Mouse (Mus musculus): ENCODE measurements around the gene Prlh. TPM values are rescaled to one million over a fixed set of nuclear protein-coding genes. Genes with fewer than 3 reads are reported as not detected.

The Prlh gene
- polyA plus RNA-seq, 2 experiments: not detected

DNA sequence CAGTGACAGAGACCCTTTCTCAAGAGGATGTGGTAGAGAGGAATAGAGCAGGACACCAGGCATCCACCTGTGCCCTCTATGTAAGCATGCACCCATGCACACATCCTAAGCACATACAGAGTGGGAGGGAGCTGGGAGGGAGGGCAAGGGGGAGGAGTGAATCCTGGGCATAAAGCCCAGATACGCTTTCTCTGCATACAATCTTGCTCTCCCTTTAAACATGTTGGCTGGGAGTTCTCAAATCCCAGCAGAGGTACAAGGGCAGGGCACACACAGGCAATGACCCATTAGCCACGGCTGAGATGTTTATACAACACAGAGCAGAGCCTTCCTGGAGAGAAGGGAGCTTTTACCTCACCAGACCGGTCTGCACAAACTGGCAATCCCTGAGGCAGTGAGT, 10.1 kb downstream of the Prlh start:
- ATAC-seq (ENCODE audit: insufficient read depth): no peak
- Histone ChIP-seq H3K36me3 (replicated peaks; ENCODE audit: control insufficient read depth, insufficient read depth, low read depth) (no peaks in the 10 kb centered on the region), H3K27me3 (ENCODE audit: control insufficient read depth, insufficient read depth, low read length) (no peaks in the 10 kb centered on the region), H3K9ac (replicated peaks) (no peak overlapping the region), H3K9me3 (ENCODE audit: control insufficient read depth, low read length) (no peaks in the 10 kb centered on the region), H3K4me1 (replicated peaks; ENCODE audit: control insufficient read depth in 2 of 2, insufficient read depth in 2 of 2, low read length in 1 of 2) (0 out of 4 replicates have a peak, but pooled peaks cover 0 to 3% of the 10 kb centered on the region in 2 experiments), H3K27ac (no peak overlapping the region), H3K4me3 (ENCODE audit: insufficient read depth in 1 of 2, low read depth in 2 of 2, low read length in 2 of 2) (no peak overlapping the region), H3K4me2 (ENCODE audit: low read depth) (no peak overlapping the region)
- 39% methylated on average over 3 of the region's 3 CpGs for WGBS (ENCODE audit: insufficient replicate concordance)
- TF ChIP-seq EP300 (IDR thresholded peaks at IDR 0.05; ENCODE audit: low read depth) (no peak), CTCF (IDR thresholded peaks at IDR 0.05; ENCODE audit: low read depth) (no peak)
- DNase-seq (ENCODE audit: low read depth in 3 of 3, low spot score in 3 of 3): no peak

- Histone ChIP-seq H3K27ac (no peak overlapping the region), H3K4me2 (ENCODE audit: low read depth) (no peak overlapping the region), H3K9me3 (ENCODE audit: control insufficient read depth, low read length) (no peaks in the 10 kb centered on the region), H3K4me1 (replicated peaks; ENCODE audit: control insufficient read depth in 2 of 2, insufficient read depth in 2 of 2, low read length in 1 of 2) (peaks cover 0 to 5% of the 10 kb centered on the region in 2 experiments; a peak in 1 of 4 replicates), H3K9ac (replicated peaks) (no peak overlapping the region), H3K36me3 (replicated peaks; ENCODE audit: control insufficient read depth, insufficient read depth, low read depth) (no peaks in the 10 kb centered on the region), H3K27me3 (ENCODE audit: control insufficient read depth, insufficient read depth, low read length) (no peaks in the 10 kb centered on the region), H3K4me3 (ENCODE audit: insufficient read depth in 1 of 2, low read depth in 2 of 2, low read length in 2 of 2) (no peak overlapping the region)
- TF ChIP-seq EP300 (IDR thresholded peaks at IDR 0.05; ENCODE audit: low read depth): no peak
- no peak for TF ChIP-seq CTCF (IDR thresholded peaks at IDR 0.05; ENCODE audit: low read depth)
- DNase-seq (ENCODE audit: low read depth in 3 of 3, low spot score in 3 of 3): no peak
- 67% methylated on average over 7 of the region's 7 CpGs for WGBS (ENCODE audit: insufficient replicate concordance)
- no peak for ATAC-seq (ENCODE audit: insufficient read depth)
These were observed 14.7 kb downstream of the Prlh start for GRCm38 (mm10) chr1:90967583-90967982.

GRCm38 (mm10) chr1:90968649-90969048, 15.7 kb downstream of the Prlh start:
- no peak overlapping the region for H3K9ac ChIP-seq (replicated peaks)
- WGBS (ENCODE audit: insufficient replicate concordance): 41% methylated on average over 4 of the region's 4 CpGs
- peaks cover 0 to 2% of the 10 kb centered on the region in 2 experiments; a peak in 1 of 4 replicates for H3K4me1 ChIP-seq (replicated peaks; ENCODE audit: control insufficient read depth in 2 of 2, insufficient read depth in 2 of 2, low read length in 1 of 2)
- H3K4me2 ChIP-seq (ENCODE audit: low read depth): peak overlapping the region; percentile 27
- TF ChIP-seq EP300 (IDR thresholded peaks at IDR 0.05; ENCODE audit: low read depth) (no peak), CTCF (IDR thresholded peaks at IDR 0.05; ENCODE audit: low read depth) (no peak)
- H3K36me3 ChIP-seq (replicated peaks; ENCODE audit: control insufficient read depth, insufficient read depth, low read depth): no peaks in the 10 kb centered on the region
- H3K27me3 ChIP-seq (ENCODE audit: control insufficient read depth, insufficient read depth, low read length): no peaks in the 10 kb centered on the region
- peak overlapping the region in 1 of 2 experiments; percentile 55; a peak in 1 of 4 replicates for H3K4me3 ChIP-seq (ENCODE audit: insufficient read depth in 1 of 2, low read depth in 2 of 2, low read length in 2 of 2)
- H3K27ac ChIP-seq: no peak overlapping the region
- ATAC-seq (ENCODE audit: insufficient read depth): no peak
- DNase-seq (ENCODE audit: low read depth in 3 of 3, low spot score in 3 of 3): no peak
- no peaks in the 10 kb centered on the region for H3K9me3 ChIP-seq (ENCODE audit: control insufficient read depth, low read length)

DNA sequence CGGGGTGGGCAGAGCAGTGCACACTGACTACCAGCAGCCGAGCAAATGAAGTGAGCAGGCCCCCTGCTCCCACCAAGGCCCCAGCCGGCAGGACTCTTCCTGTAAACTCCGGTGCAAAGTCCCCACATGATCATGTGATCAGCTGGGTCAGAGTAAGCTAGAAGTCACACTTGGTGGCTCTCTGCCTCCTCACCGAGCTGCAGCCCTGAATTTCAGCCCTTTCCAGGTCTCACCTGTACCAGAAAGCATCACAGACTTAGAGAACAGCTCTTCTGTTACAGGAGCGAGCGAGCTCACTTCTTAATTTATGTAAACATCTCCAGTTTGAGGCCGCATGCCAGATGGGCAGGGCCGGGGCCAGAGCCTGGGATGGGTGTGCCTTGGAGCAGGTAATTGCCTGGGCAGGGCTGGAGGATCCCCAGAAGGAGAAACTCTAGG, 16.5 kb downstream of the Prlh start, which contains the start of gene Rab17:
Gene Rab17 (minus strand): TSS at position 315 of the 438 bp plus-strand sequence.
- 29% methylated on average over 9 of the region's 9 CpGs for WGBS (ENCODE audit: insufficient replicate concordance)
- H3K9ac ChIP-seq (replicated peaks): no peak within 1 kb of the TSS

GRCm38 (mm10) chr1:90969881-90970390, 17.0 kb downstream of the Prlh start:
- 52% methylated on average over 10 of the region's 10 CpGs for WGBS (ENCODE audit: insufficient replicate concordance)
- H3K27me3 ChIP-seq (ENCODE audit: control insufficient read depth, insufficient read depth, low read length): no peaks in the 10 kb centered on the region
- H3K36me3 ChIP-seq (replicated peaks; ENCODE audit: control insufficient read depth, insufficient read depth, low read depth): no peaks in the 10 kb centered on the region
- H3K4me3 ChIP-seq (ENCODE audit: insufficient read depth in 1 of 2, low read depth in 2 of 2, low read length in 2 of 2): no peak overlapping the region
- H3K27ac ChIP-seq: no peak overlapping the region
- no peak for TF ChIP-seq CTCF (IDR thresholded peaks at IDR 0.05; ENCODE audit: low read depth)
- no peak for TF ChIP-seq EP300 (IDR thresholded peaks at IDR 0.05; ENCODE audit: low read depth)
- DNase-seq (ENCODE audit: low read depth in 3 of 3, low spot score in 3 of 3): no peak
- H3K4me1 ChIP-seq (replicated peaks; ENCODE audit: control insufficient read depth in 2 of 2, insufficient read depth in 2 of 2, low read length in 1 of 2): peaks cover 0 to 2% of the 10 kb centered on the region in 2 experiments; a peak in 1 of 4 replicates
- no peak for ATAC-seq (ENCODE audit: insufficient read depth)
- no peak overlapping the region for H3K9ac ChIP-seq (replicated peaks)
- no peaks in the 10 kb centered on the region for H3K9me3 ChIP-seq (ENCODE audit: control insufficient read depth, low read length)
- H3K4me2 ChIP-seq (ENCODE audit: low read depth): no peak overlapping the region

More for the DNA sequence above, 16.5 kb downstream of the Prlh start, which contains the start of gene Rab17:
- Histone ChIP-seq H3K27me3 (ENCODE audit: control insufficient read depth, insufficient read depth, low read length) (no peaks in the 10 kb centered on the region), H3K4me1 (replicated peaks; ENCODE audit: control insufficient read depth in 2 of 2, insufficient read depth in 2 of 2, low read length in 1 of 2) (peaks cover 0 to 2% of the 10 kb centered on the region in 2 experiments; a peak in 1 of 4 replicates), H3K4me2 (ENCODE audit: low read depth) (peak within 1 kb of the TSS; percentile 27), H3K36me3 (replicated peaks; ENCODE audit: control insufficient read depth, insufficient read depth, low read depth) (no peaks in the 10 kb centered on the region), H3K27ac (no peak within 1 kb of the TSS), H3K9me3 (ENCODE audit: control insufficient read depth, low read length) (no peaks in the 10 kb centered on the region), H3K4me3 (ENCODE audit: insufficient read depth in 1 of 2, low read depth in 2 of 2, low read length in 2 of 2) (peak within 1 kb of the TSS; percentile 29 to 55; a peak in 3 of 4 replicates)
- ATAC-seq (ENCODE audit: insufficient read depth) (0 out of 2 replicates have a peak, but pooled peaks have one; percentile 35), DNase-seq (ENCODE audit: low read depth in 3 of 3, low spot score in 3 of 3) (no peak)
- TF ChIP-seq CTCF (IDR thresholded peaks at IDR 0.05; ENCODE audit: low read depth): no peak
- TF ChIP-seq EP300 (IDR thresholded peaks at IDR 0.05; ENCODE audit: low read depth): no peak
